30 mouse cellular contexts compared by ENCODE assay signal in the genomic region with DNA sequence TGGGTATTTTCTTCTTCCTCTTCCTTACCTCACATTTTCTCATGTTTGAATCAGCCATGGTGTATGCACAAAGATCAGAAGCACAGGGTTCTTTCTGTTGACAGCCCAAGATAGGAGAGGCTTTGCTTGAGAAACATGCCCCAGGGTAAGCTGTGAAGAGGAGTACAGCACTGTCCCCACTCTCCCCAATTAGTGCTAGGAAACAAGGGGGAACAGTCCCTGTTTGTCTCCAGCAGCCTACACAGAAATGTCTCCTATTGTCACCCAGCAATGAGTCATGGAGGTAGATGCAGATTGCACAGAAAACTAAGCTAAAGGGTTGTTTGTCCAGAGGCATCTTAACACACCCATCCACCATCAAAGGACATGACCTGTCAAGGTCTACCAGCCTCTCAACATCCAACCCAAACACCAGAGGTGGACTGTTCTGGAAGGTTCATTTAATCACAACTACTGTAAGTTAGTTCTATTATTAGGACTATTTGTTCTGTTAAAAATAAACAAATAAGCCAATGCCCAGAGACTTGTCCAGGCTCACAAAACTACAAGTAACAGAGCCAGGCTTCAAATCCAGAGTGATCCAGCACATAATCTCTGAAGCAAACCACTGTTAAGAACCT. TPM values are rescaled to one million over a fixed set of nuclear protein-coding genes. Genes with fewer than 3 reads are reported as not detected.
DNase-seq lines count a peak whose midpoint lies in the region; ATAC-seq and TF ChIP-seq lines count a peak whose summit lies in the region.
"Had no signal": no experiment of that assay in that cellular context is flagged by ENCODE, and none has a peak within 500 bp of the region (broad histone marks: within the 10 kb centered on the region; RNA-seq: fewer than 3 reads in every experiment).

No protein-coding gene starts in this region.

- peaks cover 12% of the 10 kb centered on the region; the same call in 1 of the 2 replicates for H3K4me1 ChIP-seq in liver, adult 2 months (ENCODE audit: control insufficient read depth, insufficient read depth, low read length)
- peaks cover 12% of the 10 kb centered on the region for H3K4me1 ChIP-seq in liver, embryonic 11.5 days (replicated peaks; ENCODE audit: control insufficient read depth, insufficient read depth, low read length)
- peaks cover 9% of the 10 kb centered on the region; the same call in 1 of the 2 replicates for H3K4me1 ChIP-seq in spleen, adult 2 months (ENCODE audit: control insufficient read depth, insufficient read depth, insufficient read length)

- H3K9ac ChIP-seq in liver, adult 2 months (ENCODE audit: low read depth, low read length): no peak overlapping the region
- H3K9ac ChIP-seq in liver, embryonic 11.5 days (ENCODE audit: low read depth, low read length): no peak overlapping the region
- H3K9ac ChIP-seq: embryonic facial prominence, embryonic 15.5 days; forebrain, embryonic 12.5 days; forebrain, postnatal 0 days; hindbrain, embryonic 13.5 days; limb, embryonic 13.5 days; liver, embryonic 14.5 days; lung, embryonic 15.5 days; neural tube, embryonic 12.5 days had no signal

- no peaks in the 10 kb centered on the region for H3K27me3 ChIP-seq in liver, adult 2 months (ENCODE audit: control insufficient read depth, insufficient read depth, low read length)
- H3K27me3 ChIP-seq in liver, embryonic 11.5 days (replicated peaks; ENCODE audit: control insufficient read depth, insufficient read depth, low read length): no peaks in the 10 kb centered on the region
- no peaks in the 10 kb centered on the region for H3K27me3 ChIP-seq in spleen, adult 2 months (ENCODE audit: control insufficient read depth, insufficient read depth, low read length)
- H3K27me3 ChIP-seq: embryonic facial prominence, embryonic 15.5 days; forebrain, embryonic 12.5 days; hindbrain, embryonic 13.5 days; limb, embryonic 13.5 days; lung, embryonic 15.5 days; neural tube, embryonic 12.5 days had no signal

- peaks cover 37% of the 10 kb centered on the region for H3K79me2 ChIP-seq in liver, adult 2 months (ENCODE audit: control insufficient read depth, insufficient read depth, low read length)
- H3K79me2 ChIP-seq in macrophage (ENCODE audit: inconsistent target): peaks cover 78% of the 10 kb centered on the region

- DNase-seq in liver, adult 2 months (ENCODE audit: extremely low read depth, low read depth, low spot score): peak; percentile 91
- DNase-seq in liver, embryonic 11.5 days (ENCODE audit: low spot score): no peak
- DNase-seq in spleen, adult 2 months (ENCODE audit: low read depth in 1 of 2, low spot score in 2 of 2): no peak
- no peak for DNase-seq in spleen, adult 18-20 months
- DNase-seq in left cerebral cortex, adult 18-20 months (ENCODE audit: low spot score in 2 of 2): no peak
- DNase-seq in layer of hippocampus, adult 11-12 months (ENCODE audit: low spot score): no peak
- DNase-seq: adrenal gland, adult 8-10 months; B cell, adult 2 months; cerebellum, adult 18-20 months; cerebellum, postnatal 10 days; forebrain, postnatal 0 days; gastrocnemius, postnatal 10 days; heart, postnatal 4 days; kidney, adult 8-10 months; retina, postnatal 1 day; right cerebral cortex, postnatal 14 days; thymus, adult 2 months had no signal

- H3K9me3 ChIP-seq in liver, embryonic 11.5 days (ENCODE audit: control insufficient read depth, low read length): no peaks in the 10 kb centered on the region
- H3K9me3 ChIP-seq: embryonic facial prominence, embryonic 15.5 days; forebrain, embryonic 12.5 days; hindbrain, embryonic 13.5 days; limb, embryonic 13.5 days; lung, embryonic 15.5 days; neural tube, embryonic 12.5 days had no signal

- H3K4me2 ChIP-seq in liver, embryonic 11.5 days: no peak overlapping the region
- H3K4me2 ChIP-seq: forebrain, embryonic 12.5 days; hindbrain, embryonic 13.5 days; lung, embryonic 15.5 days; neural tube, embryonic 12.5 days had no signal

- no peak for TF ChIP-seq POLR2A in liver, adult 2 months (IDR thresholded peaks at IDR 0.05; ENCODE audit: extremely low read depth, insufficient read depth, low read length)
- TF ChIP-seq POLR2A in spleen, adult 2 months (IDR thresholded peaks at IDR 0.05; ENCODE audit: low read depth, low read length): no peak

- no peak for ATAC-seq in liver, embryonic 11.5 days (replicated peaks; ENCODE audit: low FRiP score)
- ATAC-seq: forebrain, postnatal 0 days; intestine, embryonic 16.5 days; midbrain, embryonic 16.5 days had no signal

- H3K36me3 ChIP-seq in liver, adult 2 months (ENCODE audit: control insufficient read depth, insufficient read depth, low read length): peaks cover 7% of the 10 kb centered on the region; the same call in 1 of the 2 replicates
- peaks cover 3% of the 10 kb centered on the region; the same call in 1 of the 2 replicates for H3K36me3 ChIP-seq in liver, embryonic 11.5 days (ENCODE audit: control insufficient read depth, insufficient read depth, low read length)
- H3K36me3 ChIP-seq in spleen, adult 2 months (ENCODE audit: control insufficient read depth, insufficient read depth, low read length): no peaks in the 10 kb centered on the region
- 0 out of 2 replicates have a peak, but pooled peaks cover 5% of the 10 kb centered on the region for H3K36me3 ChIP-seq in macrophage (ENCODE audit: inconsistent target)
- H3K36me3 ChIP-seq: embryonic facial prominence, embryonic 15.5 days; lung, embryonic 15.5 days; neural tube, embryonic 12.5 days had no signal

- TF ChIP-seq CTCF in liver, adult 2 months (IDR thresholded peaks at IDR 0.05; ENCODE audit: low read depth, low read length): no peak
- TF ChIP-seq CTCF in spleen, adult 2 months (IDR thresholded peaks at IDR 0.05; ENCODE audit: extremely low read depth, insufficient read depth, insufficient read length, insufficient replicate concordance): no peak

- no peak overlapping the region for H3K4me3 ChIP-seq in liver, adult 2 months (ENCODE audit: insufficient read depth, low read depth, low read length)
- no peak overlapping the region for H3K4me3 ChIP-seq in liver, embryonic 11.5 days (ENCODE audit: low read depth, low read length)
- H3K4me3 ChIP-seq in spleen, adult 2 months (ENCODE audit: extremely low read depth, insufficient read depth, insufficient read length): no peak overlapping the region
- H3K4me3 ChIP-seq in macrophage (ENCODE audit: inconsistent target): no peak overlapping the region
- H3K4me3 ChIP-seq: embryonic facial prominence, embryonic 15.5 days; forebrain, embryonic 12.5 days; hindbrain, embryonic 13.5 days; limb, embryonic 13.5 days; lung, embryonic 15.5 days; neural tube, embryonic 12.5 days had no signal

- H3K27ac ChIP-seq in liver, adult 2 months (replicated peaks; ENCODE audit: insufficient read depth, low read depth, low read length): peak overlapping the region; percentile 63
- H3K27ac ChIP-seq in liver, embryonic 11.5 days (ENCODE audit: low read depth, low read length): no peak overlapping the region
- H3K27ac ChIP-seq in spleen, adult 2 months (ENCODE audit: insufficient read depth, low read length): peak overlapping the region; percentile 21; the same call in 1 of the 2 replicates
- H3K27ac ChIP-seq in macrophage: peak overlapping the region; percentile 38
- H3K27ac ChIP-seq: embryonic facial prominence, embryonic 15.5 days; forebrain, embryonic 12.5 days; hindbrain, embryonic 13.5 days; kidney, postnatal 0 days; limb, embryonic 13.5 days; liver, embryonic 14.5 days; lung, embryonic 15.5 days; neural tube, embryonic 12.5 days had no signal

RNA-seq across cellular contexts. Expression of gene Map2k1, which starts 3.2 kb away (rescaled TPM):
- 34.7 and 40.3 TPM in 2 replicates for total RNA-seq in liver, adult 2 months (2014; rRNA removed)
- polyA plus RNA-seq in liver, adult 2 months (2012; rRNA removed): 26.4 and 26.8 TPM in 2 replicates
- polyA plus RNA-seq in liver, embryonic 11.5 days (2014; fragmentation: Nextera tagmentation; extraction: Ambion mirVana): 68.1 and 74.5 TPM in 2 replicates
- polyA plus RNA-seq in spleen, adult 2 months (2012; rRNA removed): 35.6 and 38.0 TPM in 2 replicates
- 100 to 1,000 TPM in 10 of 26 experiments, 10 to 100 TPM in 16; 62.8 to 282 (median 92.4) TPM for total RNA-seq in macrophage (2018; cell fraction: chromatin; rRNA removed)
- total RNA-seq in macrophage (2018; cell fraction: cytosol; rRNA removed): 100 to 1,000 TPM in 12 of 26 experiments, 10 to 100 TPM in 14; 64.2 to 132 (median 94.7) TPM
- total RNA-seq in macrophage (2018; cell fraction: nucleus; rRNA removed): 100 to 1,000 TPM in 14 of 26 experiments, 10 to 100 TPM in 12; 46.5 to 207 (median 104) TPM
- 30.9 to 88.8 TPM (median 78.1 TPM) in 3 replicates for polyA plus RNA-seq in macrophage (2018)
- 100 to 1,000 TPM; 292 to 323 TPM for total RNA-seq in left cerebral cortex, adult 18-20 months (2021)

RNA-seq across cellular contexts. Expression of gene Uchl4, which starts 15.2 kb away (rescaled TPM):
- total RNA-seq in liver, adult 2 months (2014; rRNA removed): 0.09 TPM in 1 of 2 replicates, not detected in the other
- polyA plus RNA-seq in liver, adult 2 months (2012; rRNA removed): not detected in 2 replicates
- 2.5 and 5.4 TPM in 2 replicates for polyA plus RNA-seq in liver, embryonic 11.5 days (2014; fragmentation: Nextera tagmentation; extraction: Ambion mirVana)
- polyA plus RNA-seq in spleen, adult 2 months (2012; rRNA removed): not detected in 2 replicates
- not detected for total RNA-seq in macrophage (2018; cell fraction: chromatin; rRNA removed)
- under 1 TPM in 3 of 26 experiments, not detected in 23; 0.05 to 0.15 (median 0.12) TPM for total RNA-seq in macrophage (2018; cell fraction: cytosol; rRNA removed)
- not detected for total RNA-seq in macrophage (2018; cell fraction: nucleus; rRNA removed)
- 0.13 TPM in 1 of 3 replicates, not detected in the others for polyA plus RNA-seq in macrophage (2018)
- total RNA-seq in left cerebral cortex, adult 18-20 months (2021): 1 to 10 TPM; 1.9 to 3.7 TPM
- total RNA-seq: forebrain, postnatal 0 days had no signal
- polyA plus RNA-seq: gonadal fat pad, adult 2 months; small intestine, adult 2 months; thymus, adult 2 months had no signal

RNA-seq across cellular contexts. Expression of gene Tipin, which starts 31.2 kb away (rescaled TPM):
- total RNA-seq in liver, adult 2 months (2014; rRNA removed): 5.7 and 6.0 TPM in 2 replicates
- polyA plus RNA-seq in liver, adult 2 months (2012; rRNA removed): 1.4 and 2.5 TPM in 2 replicates
- 361 and 387 TPM in 2 replicates for polyA plus RNA-seq in liver, embryonic 11.5 days (2014; fragmentation: Nextera tagmentation; extraction: Ambion mirVana)
- 2.4 and 3.3 TPM in 2 replicates for polyA plus RNA-seq in spleen, adult 2 months (2012; rRNA removed)
- 10 to 100 TPM in 6 of 26 experiments, 1 to 10 TPM in 18, under 1 TPM in 2; 0.75 to 15.9 (median 6.6) TPM for total RNA-seq in macrophage (2018; cell fraction: chromatin; rRNA removed)
- 10 to 100 TPM in 23 of 26 experiments, 1 to 10 TPM in 3; 5.9 to 20.1 (median 13.4) TPM for total RNA-seq in macrophage (2018; cell fraction: cytosol; rRNA removed)
- 10 to 100 TPM in 7 of 26 experiments, 1 to 10 TPM in 19; 2.1 to 27.6 (median 5.8) TPM for total RNA-seq in macrophage (2018; cell fraction: nucleus; rRNA removed)
- 13.3 to 77.2 TPM (median 22.0 TPM) in 3 replicates for polyA plus RNA-seq in macrophage (2018)
- 10 to 100 TPM; 12.9 to 13.8 TPM for total RNA-seq in left cerebral cortex, adult 18-20 months (2021)
